Mouse (Mus musculus) small intestine, adult 2 months (tissue): ENCODE results near the gene Alcam. TPM values are rescaled to one million over a fixed set of nuclear protein-coding genes. Genes with fewer than 3 reads are reported as not detected.

Source experiments
- H3K27ac ChIP-seq: fragments of 200-500 bp; 2 replicates; pipeline ENCODE4 v1.5.1; 2012; ENCODE audit warnings: low read depth, low read length, control low read depth, inconsistent platforms; ENCODE audit not compliant: insufficient read depth
- H3K27me3 ChIP-seq: fragments of 200-500 bp; 2 replicates; pipeline ENCODE4 v1.6.1; 2012; ENCODE audit warnings: mild to moderate bottlenecking, moderate library complexity, low read length, inconsistent platforms; ENCODE audit not compliant: control insufficient read depth, insufficient read depth
- H3K36me3 ChIP-seq: fragments of 200-500 bp; 2 replicates; pipeline ENCODE4 v1.6.1; 2012; ENCODE audit warnings: mild to moderate bottlenecking, low read length, control low read depth, inconsistent platforms; ENCODE audit not compliant: control insufficient read depth, insufficient read depth
- H3K4me1 ChIP-seq: fragments of 200-500 bp; 2 replicates; pipeline ENCODE4 v1.6.1; 2012; ENCODE audit warnings: low read length, inconsistent platforms, mixed read lengths; ENCODE audit not compliant: control insufficient read depth, insufficient read depth, insufficient read length
- H3K4me3 ChIP-seq: fragments of 200-500 bp; 2 replicates; pipeline ENCODE4 v1.5.1; 2012; ENCODE audit warnings: low read depth, mild to moderate bottlenecking, control low read depth, inconsistent platforms, low read length, moderate library complexity
- CTCF ChIP-seq: fragments of 200-500 bp; IDR thresholded peaks from 2 replicates; pipeline ENCODE4 v1.5.1; 2012; ENCODE audit warnings: low read depth, mild to moderate bottlenecking, control low read depth, inconsistent platforms, low read length, moderate library complexity, mixed read lengths; ENCODE audit not compliant: insufficient replicate concordance, insufficient read length; ENCODE audit errors: extremely low read depth
- POLR2A ChIP-seq: fragments of 200-500 bp; IDR thresholded peaks from 2 replicates; pipeline ENCODE4 v1.6.1; 2012; ENCODE audit warnings: low read depth, mild to moderate bottlenecking, control low read depth, inconsistent platforms, low read length, moderate library complexity
- WGBS: fragments of 180-500 bp; shearing (Covaris S2); methylation state at CpG from one replicate; pipeline ENCODE4 v1.1.7; 2018; 5-methylcytosine and 5-hydroxymethylcytosine counted together
- polyA plus RNA-seq: library from polyadenylated mRNA; depleted of rRNA; stranded (reverse); fragments of >200 nt; gene quantifications from 2 replicates; pipeline ENCODE4 v1.2.3, GENCODE M21; 2012

Alcam gene
- polyA plus RNA-seq, 1 experiment: 2.4 TPM

- no peaks in the 10 kb centered on the region for H3K27me3 ChIP-seq
- no peaks in the 10 kb centered on the region for H3K4me1 ChIP-seq
- no peak overlapping the region for H3K4me3 ChIP-seq
- WGBS: 43% methylated on average over 9 of the region's 9 CpGs
- no peaks in the 10 kb centered on the region for H3K36me3 ChIP-seq
- TF ChIP-seq POLR2A: no peak
- no peak for TF ChIP-seq CTCF
- no peak overlapping the region for H3K27ac ChIP-seq
Measured at GRCm38 (mm10) chr16:52302790-52303531, 150.9 kb downstream of the Alcam start.

GRCm38 (mm10) chr16:52301730-52302129 is 152.1 kb downstream of the Alcam start:
- no peak overlapping the region for H3K4me3 ChIP-seq
- 85% methylated on average over 7 of the region's 7 CpGs for WGBS
- TF ChIP-seq POLR2A: no peak
- no peaks in the 10 kb centered on the region for H3K4me1 ChIP-seq
- H3K36me3 ChIP-seq: no peaks in the 10 kb centered on the region
- no peak overlapping the region for H3K27ac ChIP-seq
- H3K27me3 ChIP-seq: no peaks in the 10 kb centered on the region

GRCm38 (mm10) chr16:52296376-52296775 is 157.5 kb downstream of the Alcam start:
- Histone ChIP-seq H3K4me1 (no peaks in the 10 kb centered on the region), H3K4me3 (no peak overlapping the region), H3K36me3 (peaks cover 3% of the 10 kb centered on the region; the same call in 1 of the 2 replicates), H3K27me3 (no peaks in the 10 kb centered on the region), H3K27ac (no peak overlapping the region)
- TF ChIP-seq POLR2A (no peak), CTCF (no peak)
- whole genome bisulfite sequencing: 31% methylated on average over 1 of the region's 1 CpGs

GRCm38 (mm10) chr16:52295535-52295934 is 158.3 kb downstream of the Alcam start:
- no peak overlapping the region for H3K27ac ChIP-seq
- no peaks in the 10 kb centered on the region for H3K4me1 ChIP-seq
- peaks cover 5% of the 10 kb centered on the region for H3K36me3 ChIP-seq
- no peak overlapping the region for H3K4me3 ChIP-seq
- TF ChIP-seq CTCF: no peak
- TF ChIP-seq POLR2A: no peak
- no peaks in the 10 kb centered on the region for H3K27me3 ChIP-seq

GRCm38 (mm10) chr16:52292440-52293048 is 161.3 kb downstream of the Alcam start:
- Histone ChIP-seq H3K36me3 (peaks cover 7% of the 10 kb centered on the region), H3K27me3 (no peaks in the 10 kb centered on the region), H3K27ac (no peak overlapping the region), H3K4me3 (no peak overlapping the region), H3K4me1 (no peaks in the 10 kb centered on the region)
- WGBS: 81% methylated on average over 3 of the region's 3 CpGs
- TF ChIP-seq CTCF: no peak
- TF ChIP-seq POLR2A: no peak

- TF ChIP-seq POLR2A: no peak
- TF ChIP-seq CTCF: no peak
- WGBS: 89% methylated on average over 2 of the region's 2 CpGs
- H3K27ac ChIP-seq: no peak overlapping the region
- H3K4me1 ChIP-seq: no peaks in the 10 kb centered on the region
- no peak overlapping the region for H3K4me3 ChIP-seq
- H3K36me3 ChIP-seq: 0 out of 2 replicates have a peak, but pooled peaks cover 1% of the 10 kb centered on the region
- H3K27me3 ChIP-seq: no peaks in the 10 kb centered on the region
Measured at GRCm38 (mm10) chr16:52280186-52280585, 173.7 kb downstream of the Alcam start.

GRCm38 (mm10) chr16:52265066-52265465 is 188.8 kb downstream of the Alcam start:
- Histone ChIP-seq H3K4me1 (no peaks in the 10 kb centered on the region), H3K36me3 (peaks cover 5% of the 10 kb centered on the region), H3K27ac (no peak overlapping the region), H3K27me3 (no peaks in the 10 kb centered on the region), H3K4me3 (no peak overlapping the region)
- TF ChIP-seq CTCF (no peak), POLR2A (no peak)
- 86% methylated on average over 4 of the region's 4 CpGs for WGBS
